Mouse (Mus musculus): Measurements from ENCODE around the gene Gm17334. TPM values are rescaled to one million over a fixed set of nuclear protein-coding genes. Genes with fewer than 3 reads are reported as not detected.

Gene Gm17334
- polyA plus RNA-seq, 1 experiment from 2014 or later = not detected

GRCm38 (mm10) chr11:53794671-53795557 lies 21.9 kb upstream of the Gm17334 start:
- H3K4me2 ChIP-seq = no peak overlapping the region
- H3K36me3 ChIP-seq = no peaks in the 10 kb centered on the region
- no peaks in the 10 kb centered on the region for H3K9me3 ChIP-seq
- no peak overlapping the region for H3K27ac ChIP-seq
- no peak for ATAC-seq (ENCODE audit: low FRiP score)
- no peak overlapping the region for H3K4me3 ChIP-seq
- 67% methylated on average over 25 of the region's 25 CpGs for WGBS
- H3K27me3 ChIP-seq = no peaks in the 10 kb centered on the region
- H3K9ac ChIP-seq = no peak overlapping the region
- peaks cover 21% of the 10 kb centered on the region for H3K4me1 ChIP-seq (replicated peaks)

DNA sequence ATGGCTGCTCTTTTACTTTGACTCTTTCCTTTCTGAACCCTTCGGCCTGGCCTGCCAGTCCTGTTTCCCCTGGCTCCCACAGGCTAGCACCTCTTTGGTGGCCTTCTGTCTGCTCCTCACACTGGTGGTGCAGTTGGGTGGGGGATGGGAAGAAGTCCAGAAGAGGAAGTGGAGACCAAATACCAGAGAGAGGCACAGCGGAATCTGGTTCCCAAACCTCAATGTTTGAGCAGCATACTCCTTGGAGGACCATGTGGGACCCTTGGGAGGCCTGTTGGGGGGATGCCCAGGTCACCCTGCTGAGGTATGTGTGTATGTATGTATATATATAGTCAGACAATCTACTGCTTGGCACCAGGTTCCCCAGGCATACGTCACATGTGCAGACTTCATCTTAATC lies 21.0 kb upstream of the Gm17334 start:
- ATAC-seq (ENCODE audit: low FRiP score) = no peak
- 82% methylated on average over 3 of the region's 3 CpGs for WGBS
- no peak overlapping the region for H3K4me3 ChIP-seq
- H3K4me2 ChIP-seq = no peak overlapping the region
- no peaks in the 10 kb centered on the region for H3K36me3 ChIP-seq
- H3K27ac ChIP-seq = no peak overlapping the region
- no peaks in the 10 kb centered on the region for H3K9me3 ChIP-seq
- no peaks in the 10 kb centered on the region for H3K27me3 ChIP-seq
- no peak overlapping the region for H3K9ac ChIP-seq
- peaks cover 21% of the 10 kb centered on the region for H3K4me1 ChIP-seq (replicated peaks)

DNA sequence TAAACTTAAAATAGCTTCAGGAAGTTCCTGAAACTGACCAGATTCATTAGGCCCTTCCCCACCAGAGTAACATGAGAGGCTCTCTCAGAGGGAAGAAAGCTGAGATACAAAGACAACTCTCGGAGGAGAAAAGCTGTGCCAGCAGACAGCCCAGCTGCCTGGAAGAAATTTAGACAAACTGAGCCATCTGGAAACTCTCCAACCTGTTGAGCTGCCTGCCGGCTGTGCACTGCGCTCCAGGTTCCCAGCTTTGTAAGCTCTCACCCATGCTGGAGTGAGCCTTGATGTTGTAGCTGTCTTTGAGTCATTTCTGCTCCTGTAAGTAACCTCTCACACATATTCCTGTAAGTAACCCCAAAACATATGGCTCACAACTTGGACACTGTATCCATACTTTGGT lies 20.0 kb upstream of the Gm17334 start:
- 67% methylated on average over 3 of the region's 3 CpGs for WGBS
- ATAC-seq (ENCODE audit: low FRiP score) = no peak
- peaks cover 21% of the 10 kb centered on the region for H3K4me1 ChIP-seq (replicated peaks)

DNA sequence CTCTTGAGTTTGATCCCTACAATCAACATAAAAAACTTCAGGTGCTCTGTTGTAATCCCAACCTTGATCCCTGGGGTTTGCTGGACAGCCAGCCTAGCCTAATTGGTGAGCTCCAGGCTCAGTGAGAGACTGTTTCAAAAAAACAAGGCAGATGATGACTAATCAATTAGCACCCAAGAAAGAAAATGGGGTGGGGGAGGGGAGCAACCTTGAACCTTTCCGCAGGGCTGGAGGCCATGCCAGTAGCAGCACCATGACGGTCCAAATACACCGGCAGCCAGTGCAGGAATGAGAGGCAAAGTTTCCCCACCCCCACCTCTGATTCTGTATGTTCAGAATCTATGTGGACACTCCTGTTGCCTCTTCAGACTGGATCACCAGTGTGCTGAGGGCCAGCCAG lies 16.3 kb upstream of the Gm17334 start:
- Histone ChIP-seq H3K4me3 (no peak overlapping the region), H3K4me2 (no peak overlapping the region), H3K4me1 (replicated peaks) (no peaks in the 10 kb centered on the region), H3K27me3 (no peaks in the 10 kb centered on the region), H3K27ac (no peak overlapping the region), H3K9ac (no peak overlapping the region), H3K36me3 (no peaks in the 10 kb centered on the region), H3K9me3 (no peaks in the 10 kb centered on the region)
- no peak for ATAC-seq (ENCODE audit: low FRiP score)
- WGBS = 64% methylated on average over 3 of the region's 3 CpGs

More for the DNA sequence above, 20.0 kb upstream of the Gm17334 start:
- Histone ChIP-seq H3K4me2 (no peak overlapping the region), H3K27ac (no peak overlapping the region), H3K36me3 (no peaks in the 10 kb centered on the region), H3K4me3 (no peak overlapping the region), H3K9me3 (no peaks in the 10 kb centered on the region), H3K9ac (no peak overlapping the region), H3K27me3 (no peaks in the 10 kb centered on the region)

DNA sequence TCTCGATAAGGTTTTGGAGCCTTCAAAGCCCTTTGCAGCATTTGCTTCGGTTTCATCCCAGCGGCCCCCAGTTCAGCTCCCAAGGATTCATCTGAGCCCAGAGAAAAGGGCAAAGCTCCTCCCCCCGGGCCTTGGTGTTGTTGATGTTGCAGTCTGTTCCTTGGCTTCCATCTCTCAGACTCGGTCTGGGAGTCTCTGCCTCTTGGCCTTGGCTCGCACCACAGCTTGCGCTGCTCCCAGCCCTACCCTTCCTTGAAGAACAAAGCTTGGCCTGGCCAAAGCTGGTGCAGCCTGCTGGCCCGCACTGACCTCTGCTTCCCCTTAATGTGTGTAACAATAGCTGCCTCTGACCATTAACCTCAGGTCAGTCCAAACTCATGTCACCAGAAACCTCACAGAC lies 15.2 kb upstream of the Gm17334 start:
- Histone ChIP-seq H3K9me3 (no peaks in the 10 kb centered on the region), H3K27me3 (no peaks in the 10 kb centered on the region), H3K9ac (no peak overlapping the region), H3K4me2 (no peak overlapping the region), H3K4me3 (no peak overlapping the region), H3K27ac (no peak overlapping the region), H3K4me1 (replicated peaks) (no peaks in the 10 kb centered on the region), H3K36me3 (no peaks in the 10 kb centered on the region)
- ATAC-seq (ENCODE audit: low FRiP score) = no peak
- WGBS = 49% methylated on average over 8 of the region's 8 CpGs

DNA sequence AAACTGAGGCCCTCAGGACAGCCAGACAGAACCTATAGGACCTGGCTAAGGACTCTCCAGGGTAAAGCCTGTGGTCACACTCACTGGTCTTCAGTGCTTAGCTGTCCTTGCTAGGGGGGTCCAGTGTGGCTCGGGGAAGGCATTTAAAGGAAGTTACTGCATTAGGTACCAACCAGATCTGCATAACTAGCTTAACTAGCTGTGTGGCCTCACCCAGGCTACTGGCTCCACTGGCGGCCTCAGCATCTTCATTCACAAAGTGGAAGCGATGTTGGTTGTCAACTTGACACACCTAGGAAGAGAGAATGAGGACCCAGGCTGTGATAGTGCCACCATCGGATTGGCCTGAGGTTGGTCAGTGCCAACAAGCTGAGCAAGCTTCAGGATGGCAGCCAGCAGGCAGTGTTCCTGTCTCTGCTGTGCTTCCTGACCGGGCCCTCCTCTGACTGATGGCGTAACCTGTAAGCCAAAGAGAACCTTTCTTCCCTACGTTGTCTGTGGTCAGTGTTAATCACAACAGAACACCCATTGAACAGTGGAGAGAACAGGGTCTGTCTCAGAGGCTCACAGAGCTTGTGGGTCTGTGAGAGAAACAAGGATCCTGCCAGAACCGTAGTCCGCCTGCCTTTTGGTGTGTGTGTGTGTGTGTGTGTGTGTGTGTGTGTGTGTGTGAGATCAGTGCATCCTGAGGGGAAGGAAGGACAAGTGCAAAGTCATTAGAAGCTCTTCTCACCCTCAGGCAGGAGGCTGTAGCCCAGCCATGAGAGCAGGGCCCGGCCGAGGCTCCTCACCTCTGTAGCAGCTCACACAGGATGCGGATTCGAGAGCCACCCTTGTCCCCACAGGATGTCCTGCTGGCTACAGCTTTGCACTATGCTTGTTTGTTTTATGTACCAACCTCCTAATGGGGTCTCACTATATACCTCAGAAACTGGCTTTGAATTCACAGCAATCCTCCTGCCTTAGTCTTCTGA lies 13.4 kb upstream of the Gm17334 start:
- ATAC-seq (ENCODE audit: low FRiP score) = no peak
- no peaks in the 10 kb centered on the region for H3K9me3 ChIP-seq
- no peaks in the 10 kb centered on the region for H3K27me3 ChIP-seq
- no peak overlapping the region for H3K9ac ChIP-seq
- H3K36me3 ChIP-seq = no peaks in the 10 kb centered on the region
- no peaks in the 10 kb centered on the region for H3K4me1 ChIP-seq (replicated peaks)
- WGBS = 88% methylated on average over 13 of the region's 13 CpGs
- no peak overlapping the region for H3K4me3 ChIP-seq
- H3K4me2 ChIP-seq = no peak overlapping the region
- H3K27ac ChIP-seq = no peak overlapping the region

DNA sequence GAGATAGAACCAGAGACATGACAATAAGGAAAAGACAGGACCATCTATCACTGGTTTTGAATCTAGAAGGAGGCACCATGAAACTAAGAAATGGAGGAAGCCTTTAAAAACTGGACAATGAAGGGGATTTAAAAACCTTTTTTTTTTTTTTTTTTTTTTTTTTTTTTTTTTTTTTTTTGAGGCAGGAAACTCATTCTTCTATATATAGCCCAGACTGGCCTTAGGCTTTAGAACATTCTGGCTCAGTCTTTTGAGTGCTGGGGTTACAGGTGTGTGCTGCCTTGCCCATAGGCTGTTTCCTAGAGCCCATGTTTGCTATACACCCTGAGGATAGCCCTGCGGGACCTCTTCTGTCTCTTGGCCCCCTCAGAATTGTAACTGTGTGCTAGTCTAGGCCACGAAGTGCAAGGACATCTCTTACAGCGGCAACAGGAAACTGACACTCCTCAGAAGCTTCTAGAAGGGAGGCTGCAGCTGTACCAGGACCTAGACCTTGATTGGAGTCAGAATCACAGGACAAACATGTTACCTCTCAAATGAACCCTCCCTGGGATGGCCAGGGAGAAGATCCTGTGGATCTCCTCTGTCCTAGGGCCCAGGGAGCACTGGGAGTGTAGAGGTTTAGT lies 12.4 kb upstream of the Gm17334 start:
- no peak for ATAC-seq (ENCODE audit: low FRiP score)
- WGBS = 92% methylated on average over 3 of the region's 3 CpGs
- H3K4me3 ChIP-seq = no peak overlapping the region

DNA sequence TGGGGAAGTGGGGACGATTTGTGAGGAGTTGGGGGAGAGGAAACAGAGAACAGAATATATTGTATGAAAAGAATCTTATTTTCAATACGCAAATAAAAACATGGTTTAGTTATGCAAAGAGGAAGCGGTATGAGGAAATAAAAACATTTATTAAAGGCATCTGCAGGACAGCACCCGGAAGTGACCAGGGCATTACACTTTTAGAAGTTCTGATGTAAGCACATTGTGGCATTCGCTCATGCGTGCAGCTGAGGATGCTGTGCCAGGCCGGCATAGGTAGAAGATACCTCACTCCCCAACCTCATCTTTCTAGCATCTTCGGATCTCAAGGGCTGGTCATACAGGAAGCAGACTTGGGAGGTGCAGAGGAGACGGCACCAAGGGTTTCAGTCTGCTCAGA lies 10.3 kb upstream of the Gm17334 start:
- H3K27me3 ChIP-seq = no peaks in the 10 kb centered on the region
- no peaks in the 10 kb centered on the region for H3K36me3 ChIP-seq
- no peak for ATAC-seq (ENCODE audit: low FRiP score)
- H3K4me3 ChIP-seq = no peak overlapping the region
- no peaks in the 10 kb centered on the region for H3K4me1 ChIP-seq (replicated peaks)
- 90% methylated on average over 9 of the region's 9 CpGs for WGBS
- no peak overlapping the region for H3K4me2 ChIP-seq
- no peak overlapping the region for H3K27ac ChIP-seq
- no peak overlapping the region for H3K9ac ChIP-seq
- H3K9me3 ChIP-seq = no peaks in the 10 kb centered on the region

More for the DNA sequence above, 12.4 kb upstream of the Gm17334 start:
- no peaks in the 10 kb centered on the region for H3K27me3 ChIP-seq
- H3K9me3 ChIP-seq = no peaks in the 10 kb centered on the region
- H3K9ac ChIP-seq = no peak overlapping the region
- H3K4me1 ChIP-seq (replicated peaks) = no peaks in the 10 kb centered on the region
- H3K4me2 ChIP-seq = no peak overlapping the region
- no peak overlapping the region for H3K27ac ChIP-seq
- no peaks in the 10 kb centered on the region for H3K36me3 ChIP-seq

GRCm38 (mm10) chr11:53781964-53782363 lies 9.0 kb upstream of the Gm17334 start:
- Histone ChIP-seq H3K27ac (no peak overlapping the region), H3K9me3 (no peaks in the 10 kb centered on the region), H3K4me3 (no peak overlapping the region), H3K9ac (no peak overlapping the region), H3K36me3 (no peaks in the 10 kb centered on the region), H3K4me1 (replicated peaks) (no peaks in the 10 kb centered on the region), H3K27me3 (no peaks in the 10 kb centered on the region), H3K4me2 (no peak overlapping the region)
- ATAC-seq (ENCODE audit: low FRiP score) = no peak
- 91% methylated on average over 7 of the region's 7 CpGs for WGBS

GRCm38 (mm10) chr11:53781201-53781775 lies 8.3 kb upstream of the Gm17334 start:
- H3K4me3 ChIP-seq = no peak overlapping the region
- H3K4me1 ChIP-seq (replicated peaks) = no peaks in the 10 kb centered on the region
- no peaks in the 10 kb centered on the region for H3K9me3 ChIP-seq
- H3K4me2 ChIP-seq = no peak overlapping the region
- H3K27ac ChIP-seq = no peak overlapping the region
- no peaks in the 10 kb centered on the region for H3K27me3 ChIP-seq
- 92% methylated on average over 4 of the region's 4 CpGs for WGBS
- no peaks in the 10 kb centered on the region for H3K36me3 ChIP-seq
- no peak for ATAC-seq (ENCODE audit: low FRiP score)
- H3K9ac ChIP-seq = no peak overlapping the region

DNA sequence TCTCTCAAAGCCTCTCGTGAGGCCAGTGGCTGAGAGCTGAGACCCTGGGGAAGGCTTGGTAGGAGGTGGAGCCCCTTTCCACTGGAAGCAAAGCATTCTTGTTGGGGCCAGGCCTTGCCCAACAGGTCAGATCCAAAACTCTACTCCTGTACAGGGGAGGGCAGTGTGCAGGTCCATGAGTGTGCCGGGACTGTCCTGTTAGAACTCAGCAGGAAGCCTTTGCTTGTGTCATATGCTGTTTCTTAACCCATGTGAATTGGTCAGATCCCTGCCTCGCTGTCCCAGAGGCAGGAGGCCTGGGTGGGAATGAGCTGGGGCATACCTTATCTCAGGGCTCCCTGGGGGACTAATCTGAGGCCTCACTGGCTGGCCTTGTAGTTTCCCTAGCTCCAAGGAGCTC lies 7.3 kb upstream of the Gm17334 start:
- Histone ChIP-seq H3K4me2 (no peak overlapping the region), H3K4me3 (no peak overlapping the region), H3K9me3 (no peaks in the 10 kb centered on the region), H3K36me3 (no peaks in the 10 kb centered on the region), H3K27ac (no peak overlapping the region), H3K9ac (no peak overlapping the region), H3K4me1 (replicated peaks) (no peaks in the 10 kb centered on the region), H3K27me3 (no peaks in the 10 kb centered on the region)
- WGBS = 72% methylated on average over 3 of the region's 3 CpGs
- ATAC-seq (ENCODE audit: low FRiP score) = no peak

DNA sequence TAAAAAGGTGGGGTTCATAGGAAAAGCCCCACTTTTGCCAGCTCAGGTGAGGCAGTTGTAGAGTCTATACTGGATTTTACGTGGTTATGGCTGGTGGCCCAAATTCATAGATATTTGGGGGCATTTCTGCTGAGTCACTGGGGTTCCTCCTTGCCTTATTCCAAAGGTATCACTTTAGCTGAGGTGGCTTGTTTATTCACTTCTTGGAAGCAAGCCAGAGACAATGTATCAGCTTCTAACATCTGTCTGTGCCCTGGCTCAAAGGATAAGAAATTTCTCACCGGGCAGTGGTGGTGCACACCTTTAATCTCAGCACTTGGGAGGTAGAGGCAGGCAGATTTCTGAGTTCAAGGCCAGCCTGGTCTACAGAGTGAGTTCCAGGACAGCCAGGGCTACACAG lies 6.8 kb upstream of the Gm17334 start:
- no peak for ATAC-seq (ENCODE audit: low FRiP score)
- no peaks in the 10 kb centered on the region for H3K36me3 ChIP-seq
- H3K27ac ChIP-seq = no peak overlapping the region
- no peak overlapping the region for H3K4me3 ChIP-seq
- no peak overlapping the region for H3K4me2 ChIP-seq
- no peaks in the 10 kb centered on the region for H3K27me3 ChIP-seq
- no peaks in the 10 kb centered on the region for H3K4me1 ChIP-seq (replicated peaks)
- no peaks in the 10 kb centered on the region for H3K9me3 ChIP-seq
- H3K9ac ChIP-seq = no peak overlapping the region
- 88% methylated on average over 2 of the region's 2 CpGs for WGBS
